Mouse (Mus musculus): ENCODE measurements around the gene Bbx.

DNA sequence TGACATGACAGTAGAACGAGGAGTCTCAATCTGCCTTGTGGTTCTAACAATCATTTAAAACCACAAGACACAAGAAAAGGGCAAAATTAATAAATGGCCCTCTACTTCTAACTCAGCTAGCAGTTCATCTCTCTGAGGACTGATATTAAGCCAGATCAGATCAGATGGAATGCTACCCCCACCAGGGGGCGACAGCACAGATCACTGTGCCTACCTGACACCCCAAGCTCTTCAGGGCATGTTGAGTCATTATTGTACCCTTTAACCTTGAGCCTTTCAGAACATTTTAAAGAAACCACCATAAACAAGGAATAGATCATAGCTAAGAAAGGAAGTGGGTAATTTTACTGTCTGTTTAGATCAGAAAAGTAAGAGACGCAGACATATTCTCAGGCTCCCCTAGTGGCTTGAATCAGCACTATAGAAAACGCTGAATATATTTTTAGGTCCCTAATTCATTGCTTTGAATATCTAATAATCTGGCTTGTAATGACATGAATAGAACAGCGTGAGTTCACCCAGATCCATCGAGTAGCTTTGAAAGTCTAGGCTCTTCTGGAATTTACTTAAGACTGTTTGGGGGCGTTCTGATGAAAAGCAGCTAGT is 230.5 kb downstream of the Bbx start:
- TF ChIP-seq CTCF (IDR thresholded peaks at IDR 0.05; ENCODE audit: control insufficient read depth, insufficient read depth, low read length) (peak; percentile 72), POLR2A (IDR thresholded peaks at IDR 0.05; ENCODE audit: borderline replicate concordance, control insufficient read depth, low read depth, low read length) (no peak)
